Comparison of ENCODE assay signal across 15 mouse cellular contexts in genomic region chr12:108231901-108232300, GRCm38 (mm10). TPM values are rescaled to one million over a fixed set of nuclear protein-coding genes. Genes with fewer than 3 reads are reported as not detected.
A peak's percentile ranks its signal among the peaks of the same experiment; 100 is the strongest.
DNase-seq lines count a peak whose midpoint lies in the region; ATAC-seq and TF ChIP-seq lines count a peak whose summit lies in the region.
"Had no signal": no experiment of that assay in that cellular context is flagged by ENCODE, and none has a peak within 500 bp of the region (broad histone marks: within the 10 kb centered on the region; RNA-seq: fewer than 3 reads in every experiment).

No protein-coding gene starts in this region.

- H3K9ac ChIP-seq in midbrain, embryonic 16.5 days (ENCODE audit: low read depth, low read length): no peak overlapping the region
- H3K9ac ChIP-seq in forebrain, embryonic 13.5 days: no peak overlapping the region
- H3K9ac ChIP-seq in hindbrain, postnatal 0 days (replicated peaks; ENCODE audit: low read length): no peak overlapping the region
- H3K9ac ChIP-seq: embryonic facial prominence, embryonic 15.5 days; liver, embryonic 13.5 days had no signal

- ATAC-seq in midbrain, embryonic 16.5 days: no peak
- no peak for ATAC-seq in forebrain, embryonic 13.5 days
- ATAC-seq in hindbrain, postnatal 0 days: peak; percentile 48
- ATAC-seq: CD4-positive, CD25-positive, alpha-beta regulatory T cell, adult 4 months; Patski had no signal

- no peak overlapping the region for H3K4me3 ChIP-seq in midbrain, embryonic 10.5 days
- no peak overlapping the region for H3K4me3 ChIP-seq in midbrain, embryonic 16.5 days (ENCODE audit: low read depth, low read length)
- no peak overlapping the region for H3K4me3 ChIP-seq in forebrain, embryonic 13.5 days
- H3K4me3 ChIP-seq in hindbrain, postnatal 0 days (ENCODE audit: low read length): no peak overlapping the region
- H3K4me3 ChIP-seq: embryonic facial prominence, embryonic 15.5 days; heart, embryonic 10.5 days; liver, embryonic 13.5 days had no signal

- H3K27ac ChIP-seq in midbrain, embryonic 10.5 days (replicated peaks): peak overlapping the region; percentile 71; the same call in 1 of the 2 replicates
- H3K27ac ChIP-seq in midbrain, embryonic 16.5 days (ENCODE audit: low read length): no peak overlapping the region
- peak overlapping the region; percentile 57 for H3K27ac ChIP-seq in forebrain, embryonic 13.5 days
- H3K27ac ChIP-seq in hindbrain, postnatal 0 days: peak overlapping the region; percentile 46; the same call in 1 of the 2 replicates
- H3K27ac ChIP-seq: embryonic facial prominence, embryonic 15.5 days; heart, embryonic 10.5 days; liver, embryonic 13.5 days had no signal

- H3K36me3 ChIP-seq in midbrain, embryonic 10.5 days: peaks cover 14% of the 10 kb centered on the region
- no peaks in the 10 kb centered on the region for H3K36me3 ChIP-seq in midbrain, embryonic 16.5 days (ENCODE audit: control insufficient read depth, insufficient read depth, low read length)
- 0 out of 2 replicates have a peak, but pooled peaks cover 3% of the 10 kb centered on the region for H3K36me3 ChIP-seq in forebrain, embryonic 13.5 days (ENCODE audit: poor library complexity, severe bottlenecking)
- no peaks in the 10 kb centered on the region for H3K36me3 ChIP-seq in hindbrain, postnatal 0 days (ENCODE audit: insufficient read depth, low read length)
- H3K36me3 ChIP-seq: embryonic facial prominence, embryonic 15.5 days; heart, embryonic 10.5 days; liver, embryonic 13.5 days had no signal

- H3K4me2 ChIP-seq in midbrain, embryonic 16.5 days (ENCODE audit: low read length): no peak overlapping the region
- no peak overlapping the region for H3K4me2 ChIP-seq in forebrain, embryonic 13.5 days
- H3K4me2 ChIP-seq in hindbrain, postnatal 0 days (ENCODE audit: low read depth, low read length): no peak overlapping the region
- H3K4me2 ChIP-seq: embryonic facial prominence, embryonic 15.5 days; liver, embryonic 13.5 days had no signal

- DNase-seq in midbrain, embryonic 10.5 days (ENCODE audit: low spot score): no peak
- peak; percentile 71 for DNase-seq in hindbrain, postnatal 0 days (ENCODE audit: low spot score)
- no peak for DNase-seq in thymus, adult 18-20 months
- no peak for DNase-seq in left cerebral cortex, adult 18-20 months (ENCODE audit: low spot score in 2 of 2)
- no peak for DNase-seq in ovary, postnatal 36 days (ENCODE audit: low spot score)
- DNase-seq: kidney, postnatal 4 days; liver, embryonic 13.5 days; lung, postnatal 36 days; thymus, postnatal 25 days had no signal

- no peak for TF ChIP-seq CTCF in hindbrain, postnatal 0 days (IDR thresholded peaks at IDR 0.05; ENCODE audit: low read depth)

- WGBS in midbrain, embryonic 10.5 days: 45% methylated on average over 9 of the region's 9 CpGs
- WGBS in midbrain, embryonic 16.5 days: 33% methylated on average over 9 of the region's 9 CpGs
- 30% methylated on average over 9 of the region's 9 CpGs for WGBS in forebrain, embryonic 13.5 days
- WGBS in hindbrain, postnatal 0 days: 17% methylated on average over 9 of the region's 9 CpGs

- peaks cover 87% of the 10 kb centered on the region for H3K4me1 ChIP-seq in midbrain, embryonic 10.5 days
- H3K4me1 ChIP-seq in midbrain, embryonic 16.5 days (ENCODE audit: control insufficient read depth, insufficient read depth, low read length): peaks cover 18% of the 10 kb centered on the region
- peaks cover 50% of the 10 kb centered on the region for H3K4me1 ChIP-seq in forebrain, embryonic 13.5 days
- H3K4me1 ChIP-seq in hindbrain, postnatal 0 days (ENCODE audit: insufficient read depth, low read length): peaks cover 19% of the 10 kb centered on the region; the same call in 1 of the 2 replicates

- no peaks in the 10 kb centered on the region for H3K27me3 ChIP-seq in midbrain, embryonic 10.5 days (ENCODE audit: low read depth, poor library complexity, severe bottlenecking)
- no peaks in the 10 kb centered on the region for H3K27me3 ChIP-seq in midbrain, embryonic 16.5 days (ENCODE audit: control insufficient read depth, insufficient read depth, low read depth, low read length)
- no peaks in the 10 kb centered on the region for H3K27me3 ChIP-seq in forebrain, embryonic 13.5 days
- no peaks in the 10 kb centered on the region for H3K27me3 ChIP-seq in hindbrain, postnatal 0 days (ENCODE audit: insufficient read depth, low read length)
- H3K27me3 ChIP-seq: embryonic facial prominence, embryonic 15.5 days; liver, embryonic 13.5 days; Patski had no signal

- peaks cover 7% of the 10 kb centered on the region; the same call in 1 of the 2 replicates for H3K9me3 ChIP-seq in midbrain, embryonic 10.5 days (replicated peaks)
- no peaks in the 10 kb centered on the region for H3K9me3 ChIP-seq in midbrain, embryonic 16.5 days (replicated peaks; ENCODE audit: control insufficient read depth, low read length, poor library complexity, severe bottlenecking)
- H3K9me3 ChIP-seq in forebrain, embryonic 13.5 days (replicated peaks): no peaks in the 10 kb centered on the region
- no peaks in the 10 kb centered on the region for H3K9me3 ChIP-seq in hindbrain, postnatal 0 days (ENCODE audit: low read length)
- H3K9me3 ChIP-seq: embryonic facial prominence, embryonic 15.5 days; heart, embryonic 10.5 days; liver, embryonic 13.5 days had no signal

RNA-seq across cellular contexts. Expression of gene Ccdc85c, which starts 43.3 kb away (rescaled TPM):
- polyA plus RNA-seq in midbrain, embryonic 10.5 days (2016; fragmentation: Nextera tagmentation; extraction: Ambion mirVana): 12.1 and 15.5 TPM in 2 replicates
- 13.2 and 13.5 TPM in 2 replicates for polyA plus RNA-seq in midbrain, embryonic 16.5 days (2015; fragmentation: Nextera tagmentation; extraction: Ambion mirVana)
- polyA plus RNA-seq in forebrain, embryonic 13.5 days (2015; fragmentation: Nextera tagmentation; extraction: Ambion mirVana): 16.2 and 17.4 TPM in 2 replicates
- total RNA-seq in hindbrain, postnatal 0 days (2014; rRNA removed): 86.3 and 94.7 TPM in 2 replicates
- polyA plus RNA-seq in hindbrain, postnatal 0 days (2015; fragmentation: Nextera tagmentation; extraction: Ambion mirVana): 16.9 and 17.0 TPM in 2 replicates
- 10 to 100 TPM; 75.6 to 77.6 TPM for total RNA-seq in left cerebral cortex, adult 18-20 months (2021)

RNA-seq across cellular contexts. Expression of gene Ccnk, which starts 52.5 kb away (rescaled TPM):
- polyA plus RNA-seq in midbrain, embryonic 10.5 days (2016; fragmentation: Nextera tagmentation; extraction: Ambion mirVana): 3.3 and 3.5 TPM in 2 replicates
- polyA plus RNA-seq in midbrain, embryonic 16.5 days (2015; fragmentation: Nextera tagmentation; extraction: Ambion mirVana): 2.2 and 2.4 TPM in 2 replicates
- 4.5 and 5.3 TPM in 2 replicates for polyA plus RNA-seq in forebrain, embryonic 13.5 days (2015; fragmentation: Nextera tagmentation; extraction: Ambion mirVana)
- total RNA-seq in hindbrain, postnatal 0 days (2014; rRNA removed): 8.0 and 10.7 TPM in 2 replicates
- polyA plus RNA-seq in hindbrain, postnatal 0 days (2015; fragmentation: Nextera tagmentation; extraction: Ambion mirVana): 2.3 and 2.8 TPM in 2 replicates
- total RNA-seq in left cerebral cortex, adult 18-20 months (2021): 10 to 100 TPM; 30.3 to 34.3 TPM

RNA-seq across cellular contexts. Expression of gene Setd3, which starts 52.8 kb away (rescaled TPM):
- 77.8 and 77.9 TPM in 2 replicates for polyA plus RNA-seq in midbrain, embryonic 10.5 days (2016; fragmentation: Nextera tagmentation; extraction: Ambion mirVana)
- 95.5 and 97.2 TPM in 2 replicates for polyA plus RNA-seq in midbrain, embryonic 16.5 days (2015; fragmentation: Nextera tagmentation; extraction: Ambion mirVana)
- 90.0 and 91.6 TPM in 2 replicates for polyA plus RNA-seq in forebrain, embryonic 13.5 days (2015; fragmentation: Nextera tagmentation; extraction: Ambion mirVana)
- 57.4 and 61.3 TPM in 2 replicates for total RNA-seq in hindbrain, postnatal 0 days (2014; rRNA removed)
- 87.1 and 90.4 TPM in 2 replicates for polyA plus RNA-seq in hindbrain, postnatal 0 days (2015; fragmentation: Nextera tagmentation; extraction: Ambion mirVana)
- total RNA-seq in left cerebral cortex, adult 18-20 months (2021): 100 to 1,000 TPM; 178 to 186 TPM
